Mouse (Mus musculus): Measurements from ENCODE around the gene Slamf6. TPM values are rescaled to one million over a fixed set of nuclear protein-coding genes. Genes with fewer than 3 reads are reported as not detected.

Slamf6 gene
- polyA plus RNA-seq, 1 experiment from 2014 or later = 0.74 TPM

DNA sequence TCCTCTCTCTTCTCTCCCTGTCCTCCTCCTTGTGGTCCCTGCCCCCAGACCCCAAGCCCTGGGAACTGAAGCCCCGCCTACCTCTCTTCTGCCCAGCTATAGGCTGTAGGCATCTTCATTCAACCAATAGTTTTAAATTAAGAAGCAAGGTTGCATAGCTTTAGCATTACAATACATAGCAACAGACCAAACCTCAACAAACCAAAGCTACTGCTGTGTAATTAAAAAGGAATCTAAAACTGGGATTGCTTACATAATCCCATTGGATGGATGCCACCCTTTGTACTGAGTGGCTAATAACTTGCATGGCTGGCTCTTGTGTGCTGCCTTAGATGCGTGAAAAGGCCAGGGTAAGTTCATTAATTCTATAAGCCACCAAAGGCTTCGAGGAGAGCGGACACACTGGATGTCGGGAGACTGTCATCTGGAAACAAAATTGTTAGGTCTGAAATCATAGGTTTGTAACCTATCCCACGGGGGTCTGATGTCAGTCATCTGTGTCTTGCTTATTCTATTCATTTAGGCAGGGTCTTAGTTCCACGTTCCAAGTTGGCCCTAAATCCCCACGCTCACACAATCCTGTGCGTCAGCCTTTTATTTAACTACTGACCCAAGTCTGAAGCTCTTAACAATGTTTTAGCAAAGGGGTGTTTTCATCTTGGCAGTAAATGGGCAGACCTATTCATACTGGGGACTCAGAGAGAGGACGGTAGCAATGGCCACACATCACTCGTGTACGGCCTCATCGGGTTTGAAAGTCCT lies 62.8 kb downstream of the Slamf6 start:
- TF ChIP-seq CTCF (IDR thresholded peaks at IDR 0.05) (no peak), EP300 (IDR thresholded peaks at IDR 0.05) (no peak)
- Histone ChIP-seq H3K4me1 (ENCODE audit: insufficient read depth, low read depth, low read length) (no peaks in the 10 kb centered on the region), H3K36me3 (ENCODE audit: insufficient read depth, low read length) (no peaks in the 10 kb centered on the region), H3K27ac (ENCODE audit: low read length) (no peak overlapping the region), H3K4me3 (ENCODE audit: low read depth, low read length) (no peak overlapping the region), H3K4me2 (replicated peaks; ENCODE audit: low read depth, low read length) (no peak overlapping the region), H3K9me3 (ENCODE audit: low read length) (no peaks in the 10 kb centered on the region), H3K27me3 (replicated peaks; ENCODE audit: insufficient read depth, low read length) (no peaks in the 10 kb centered on the region), H3K9ac (replicated peaks; ENCODE audit: low read depth) (no peak overlapping the region)
- no peak for DNase-seq (ENCODE audit: low spot score)
- no peak for ATAC-seq
- 90% methylated on average over 13 of the region's 13 CpGs for WGBS

DNA sequence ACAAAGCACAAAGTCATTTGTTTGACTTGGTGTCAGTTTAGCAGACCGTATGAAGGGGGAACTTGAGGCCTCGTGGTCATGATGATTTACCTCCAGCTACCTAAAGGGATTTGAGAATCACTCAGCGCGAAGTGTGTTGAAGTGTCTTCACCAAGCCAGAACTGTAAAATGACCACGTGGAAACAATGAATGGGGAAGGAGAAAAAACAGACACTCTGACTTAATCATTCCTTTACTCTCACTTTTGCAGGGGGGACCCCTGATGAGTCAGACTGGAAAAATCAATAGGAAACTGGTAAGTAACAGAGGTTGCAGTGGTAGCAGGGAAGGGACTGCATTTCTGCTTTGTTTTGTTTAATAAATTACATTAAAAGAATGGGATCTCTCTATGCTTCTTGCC lies 64.9 kb downstream of the Slamf6 start:
- H3K9me3 ChIP-seq (ENCODE audit: low read length) = no peaks in the 10 kb centered on the region
- H3K36me3 ChIP-seq (ENCODE audit: insufficient read depth, low read length) = no peaks in the 10 kb centered on the region
- H3K27me3 ChIP-seq (replicated peaks; ENCODE audit: insufficient read depth, low read length) = no peaks in the 10 kb centered on the region
- ATAC-seq (no peak), DNase-seq (ENCODE audit: low spot score) (no peak)
- no peak for TF ChIP-seq EP300 (IDR thresholded peaks at IDR 0.05)
- no peak for TF ChIP-seq CTCF (IDR thresholded peaks at IDR 0.05)
- no peak overlapping the region for H3K9ac ChIP-seq (replicated peaks; ENCODE audit: low read depth)
- no peaks in the 10 kb centered on the region for H3K4me1 ChIP-seq (ENCODE audit: insufficient read depth, low read depth, low read length)
- no peak overlapping the region for H3K4me3 ChIP-seq (ENCODE audit: low read depth, low read length)
- no peak overlapping the region for H3K4me2 ChIP-seq (replicated peaks; ENCODE audit: low read depth, low read length)
- H3K27ac ChIP-seq (ENCODE audit: low read length) = no peak overlapping the region
- 64% methylated on average over 5 of the region's 5 CpGs for WGBS

DNA sequence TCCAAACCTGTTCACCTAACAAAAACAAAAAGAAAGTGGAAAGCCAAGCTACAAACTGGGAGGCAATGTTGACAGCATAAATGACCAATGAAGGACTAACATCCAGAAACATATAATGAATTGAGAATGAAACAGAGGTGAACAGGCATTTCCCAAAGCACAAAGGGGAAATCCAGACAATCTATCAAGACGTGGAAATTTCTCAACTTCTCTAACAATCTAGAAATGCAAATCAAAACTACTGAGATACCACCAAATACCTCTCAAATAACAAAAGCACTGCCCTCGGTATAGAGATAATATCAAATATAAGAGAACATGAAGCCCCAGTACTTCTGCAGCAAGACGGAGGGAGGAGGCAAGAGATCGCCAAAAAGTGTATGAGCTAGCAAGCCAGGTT lies 65.4 kb downstream of the Slamf6 start:
- H3K36me3 ChIP-seq (ENCODE audit: insufficient read depth, low read length) = no peaks in the 10 kb centered on the region
- H3K27ac ChIP-seq (ENCODE audit: low read length) = no peak overlapping the region
- no peak for DNase-seq (ENCODE audit: low spot score)
- TF ChIP-seq EP300 (IDR thresholded peaks at IDR 0.05) (no peak), CTCF (IDR thresholded peaks at IDR 0.05) (no peak)
- no peaks in the 10 kb centered on the region for H3K9me3 ChIP-seq (ENCODE audit: low read length)
- 59% methylated on average over 4 of the region's 4 CpGs for WGBS
- no peak overlapping the region for H3K9ac ChIP-seq (replicated peaks; ENCODE audit: low read depth)
- H3K4me3 ChIP-seq (ENCODE audit: low read depth, low read length) = no peak overlapping the region
- no peaks in the 10 kb centered on the region for H3K4me1 ChIP-seq (ENCODE audit: insufficient read depth, low read depth, low read length)
- ATAC-seq = no peak
- H3K4me2 ChIP-seq (replicated peaks; ENCODE audit: low read depth, low read length) = no peak overlapping the region
- no peaks in the 10 kb centered on the region for H3K27me3 ChIP-seq (replicated peaks; ENCODE audit: insufficient read depth, low read length)

DNA sequence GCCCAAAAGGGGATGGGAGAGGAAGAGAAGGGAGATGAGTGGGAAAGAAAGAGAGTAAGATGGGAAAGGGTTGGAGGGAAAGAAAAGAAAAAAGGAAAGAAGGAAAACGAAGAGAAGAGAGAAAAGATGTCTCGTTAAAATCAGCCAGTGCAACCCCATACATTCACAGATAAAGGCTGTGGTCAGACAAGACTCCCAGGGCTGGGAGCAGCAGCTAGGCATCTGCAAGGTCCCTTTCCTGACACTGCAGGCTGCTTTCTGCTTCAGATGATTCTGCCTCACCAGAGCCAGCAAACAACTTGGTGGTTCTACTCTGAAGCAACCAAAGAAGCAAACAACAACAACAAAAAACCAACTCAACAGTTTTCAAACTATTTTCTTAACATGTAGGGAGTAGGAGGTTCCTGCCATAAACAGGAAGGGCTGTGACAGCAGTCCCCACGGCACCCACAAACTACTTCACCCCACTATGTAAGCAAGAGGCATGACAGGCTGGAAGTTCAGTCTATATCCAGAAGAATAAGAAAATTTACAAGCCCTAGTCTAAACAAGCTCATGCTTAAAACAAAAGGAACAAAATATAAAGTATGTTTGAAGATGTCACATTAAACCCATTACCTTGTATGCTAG lies 66.2 kb downstream of the Slamf6 start:
- TF ChIP-seq CTCF (IDR thresholded peaks at IDR 0.05) = no peak
- no peak overlapping the region for H3K4me3 ChIP-seq (ENCODE audit: low read depth, low read length)
- no peak for ATAC-seq
- no peak overlapping the region for H3K27ac ChIP-seq (ENCODE audit: low read length)
- no peak overlapping the region for H3K9ac ChIP-seq (replicated peaks; ENCODE audit: low read depth)
- no peak for DNase-seq (ENCODE audit: low spot score)
- no peak overlapping the region for H3K4me2 ChIP-seq (replicated peaks; ENCODE audit: low read depth, low read length)
- no peaks in the 10 kb centered on the region for H3K4me1 ChIP-seq (ENCODE audit: insufficient read depth, low read depth, low read length)
- WGBS = 59% methylated on average over 3 of the region's 3 CpGs
- H3K9me3 ChIP-seq (ENCODE audit: low read length) = no peaks in the 10 kb centered on the region
- H3K36me3 ChIP-seq (ENCODE audit: insufficient read depth, low read length) = no peaks in the 10 kb centered on the region
- no peaks in the 10 kb centered on the region for H3K27me3 ChIP-seq (replicated peaks; ENCODE audit: insufficient read depth, low read length)

DNA sequence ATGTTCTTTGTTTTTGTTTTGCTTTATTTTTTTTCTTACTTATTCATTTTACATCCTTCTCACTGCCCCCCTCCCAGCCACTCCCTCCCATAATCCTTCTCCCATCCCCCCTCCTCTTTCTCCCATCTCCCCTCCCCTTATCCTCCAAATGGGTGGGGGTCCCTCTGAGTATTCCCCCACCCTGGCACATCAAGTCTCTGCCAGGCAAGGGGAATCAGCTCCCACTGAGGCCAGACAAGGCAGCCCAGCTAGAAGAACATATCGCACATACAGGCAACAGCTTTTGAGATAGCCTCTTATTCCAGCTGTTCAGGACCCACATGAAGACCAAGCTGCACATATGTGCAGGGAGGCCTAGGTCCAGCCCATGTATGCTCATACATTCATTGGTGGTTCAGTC lies 66.8 kb downstream of the Slamf6 start:
- no peak overlapping the region for H3K9ac ChIP-seq (replicated peaks; ENCODE audit: low read depth)
- no peaks in the 10 kb centered on the region for H3K27me3 ChIP-seq (replicated peaks; ENCODE audit: insufficient read depth, low read length)
- WGBS = 94% methylated on average over 1 of the region's 1 CpGs
- no peak for TF ChIP-seq CTCF (IDR thresholded peaks at IDR 0.05)
- no peak for TF ChIP-seq EP300 (IDR thresholded peaks at IDR 0.05)
- H3K9me3 ChIP-seq (ENCODE audit: low read length) = no peaks in the 10 kb centered on the region
- no peaks in the 10 kb centered on the region for H3K4me1 ChIP-seq (ENCODE audit: insufficient read depth, low read depth, low read length)
- no peaks in the 10 kb centered on the region for H3K36me3 ChIP-seq (ENCODE audit: insufficient read depth, low read length)
- ATAC-seq (no peak), DNase-seq (ENCODE audit: low spot score) (no peak)
- no peak overlapping the region for H3K4me3 ChIP-seq (ENCODE audit: low read depth, low read length)
- H3K4me2 ChIP-seq (replicated peaks; ENCODE audit: low read depth, low read length) = no peak overlapping the region
- H3K27ac ChIP-seq (ENCODE audit: low read length) = no peak overlapping the region

DNA sequence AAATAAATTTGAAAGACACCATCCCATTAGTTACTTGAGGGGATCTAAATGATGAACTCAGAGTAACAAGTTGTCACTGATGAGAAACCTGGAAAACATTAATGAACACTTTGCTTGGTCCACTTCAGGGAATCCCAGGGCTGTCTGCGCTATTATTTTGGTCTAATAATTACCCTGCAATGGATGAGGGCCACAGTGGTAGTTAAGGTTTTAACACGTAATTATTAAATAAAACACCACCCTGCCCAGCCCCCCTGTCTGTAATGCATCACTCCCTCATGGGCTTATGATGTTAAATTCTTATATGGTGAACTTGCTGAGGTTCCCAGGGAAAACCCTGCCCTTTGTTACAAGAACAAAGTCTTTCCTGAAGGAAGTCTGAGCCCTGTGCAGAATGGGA lies 74.6 kb downstream of the Slamf6 start:
- ATAC-seq (no peak), DNase-seq (ENCODE audit: low spot score) (no peak)
- H3K4me3 ChIP-seq (ENCODE audit: low read depth, low read length) = no peak overlapping the region
- H3K9ac ChIP-seq (replicated peaks; ENCODE audit: low read depth) = no peak overlapping the region
- H3K27me3 ChIP-seq (replicated peaks; ENCODE audit: insufficient read depth, low read length) = no peaks in the 10 kb centered on the region
- H3K4me2 ChIP-seq (replicated peaks; ENCODE audit: low read depth, low read length) = no peak overlapping the region
- TF ChIP-seq CTCF (IDR thresholded peaks at IDR 0.05) = no peak
- TF ChIP-seq EP300 (IDR thresholded peaks at IDR 0.05) = no peak
- WGBS = 83% methylated on average over 2 of the region's 2 CpGs
- H3K27ac ChIP-seq (ENCODE audit: low read length) = no peak overlapping the region
- no peaks in the 10 kb centered on the region for H3K9me3 ChIP-seq (ENCODE audit: low read length)
- H3K4me1 ChIP-seq (ENCODE audit: insufficient read depth, low read depth, low read length) = no peaks in the 10 kb centered on the region
- H3K36me3 ChIP-seq (ENCODE audit: insufficient read depth, low read length) = no peaks in the 10 kb centered on the region
